Mouse (Mus musculus) limb, embryonic 13.5 days (tissue): Measurements from ENCODE around the gene Muc2. TPM values are rescaled to one million over a fixed set of nuclear protein-coding genes. Genes with fewer than 3 reads are reported as not detected.
"Not testable (repeated sequence)": the region's sequence is repeated elsewhere in the genome, so short reads cannot be mapped to it uniquely, and the experiment has no call there.

Experiments used
- ATAC-seq: fragments of 200-750 bp; cut with Nextera tagmentation; 2 replicates; pipeline ENCODE4 v1.8.0; 2017; ENCODE audit warnings: low read depth, moderate number of reproducible peaks, moderate TSS enrichment; ENCODE audit not compliant: low FRiP score
- H3K27ac ChIP-seq: fragments of 300-500 bp; sonication (generic); 2 replicates; pipeline ENCODE4 v1.5.1; 2015; ENCODE audit warnings: inconsistent platforms, mild to moderate bottlenecking, moderate library complexity
- H3K27me3 ChIP-seq: fragments of 300-500 bp; sonication (generic); 2 replicates; pipeline ENCODE4 v1.6.1; 2015; ENCODE audit warnings: mild to moderate bottlenecking, inconsistent platforms
- H3K36me3 ChIP-seq: fragments of 300-500 bp; sonication (generic); 2 replicates; pipeline ENCODE4 v1.6.1; 2015; ENCODE audit warnings: inconsistent platforms, mild to moderate bottlenecking, moderate library complexity
- H3K4me1 ChIP-seq: fragments of 300-500 bp; sonication (generic); 2 replicates; pipeline ENCODE4 v1.6.1; 2015; ENCODE audit warnings: inconsistent platforms
- H3K4me2 ChIP-seq: fragments of 300-500 bp; sonication (generic); replicated peaks from 2 replicates; pipeline ENCODE4 v1.6.1; 2015; ENCODE audit warnings: inconsistent platforms, mild to moderate bottlenecking, moderate library complexity
- H3K4me3 ChIP-seq: fragments of 300-500 bp; sonication (generic); 2 replicates; pipeline ENCODE4 v1.5.1; 2015; ENCODE audit warnings: moderate library complexity, mild to moderate bottlenecking, inconsistent platforms
- H3K9ac ChIP-seq: fragments of 300-500 bp; sonication (generic); 2 replicates; pipeline ENCODE4 v1.6.1; 2015; ENCODE audit warnings: mild to moderate bottlenecking, inconsistent platforms
- H3K9me3 ChIP-seq: fragments of 300-500 bp; sonication (generic); 2 replicates; pipeline ENCODE4 v1.6.1; 2016; ENCODE audit warnings: inconsistent platforms
- WGBS: fragments of 180-500 bp; shearing (Covaris S2); methylation state at CpG from one replicate; pipeline ENCODE4 v1.1.7; 2015; 5-methylcytosine and 5-hydroxymethylcytosine counted together
- polyA plus RNA-seq: library from polyadenylated mRNA; unstranded; fragments of >200 nt; fragmentation: Nextera tagmentation; extraction: Ambion mirVana; gene quantifications from 2 replicates; pipeline ENCODE4 v1.2.1, GENCODE M21; 2015

Gene Muc2
- polyA plus RNA-seq: 0.32 and 1.1 TPM in 2 replicates

- no peak for ATAC-seq
- Histone ChIP-seq H3K9ac (no peak within 1 kb of the TSS), H3K4me2 (no peak within 1 kb of the TSS), H3K27me3 (peaks cover 12% of the 10 kb centered on the region; the same call in 1 of the 2 replicates), H3K4me3 (no peak within 1 kb of the TSS), H3K9me3 (no peaks in the 10 kb centered on the region), H3K4me1 (peaks cover 8% of the 10 kb centered on the region), H3K36me3 (no peaks in the 10 kb centered on the region), H3K27ac (no peak within 1 kb of the TSS)
- WGBS: 86% methylated on average over 8 of the region's 8 CpGs
Observed at GRCm38 (mm10) chr7:141690040-141690439, at the start of gene Muc2. Gene Muc2, plus strand, starts transcription at chr7:141690340.

DNA sequence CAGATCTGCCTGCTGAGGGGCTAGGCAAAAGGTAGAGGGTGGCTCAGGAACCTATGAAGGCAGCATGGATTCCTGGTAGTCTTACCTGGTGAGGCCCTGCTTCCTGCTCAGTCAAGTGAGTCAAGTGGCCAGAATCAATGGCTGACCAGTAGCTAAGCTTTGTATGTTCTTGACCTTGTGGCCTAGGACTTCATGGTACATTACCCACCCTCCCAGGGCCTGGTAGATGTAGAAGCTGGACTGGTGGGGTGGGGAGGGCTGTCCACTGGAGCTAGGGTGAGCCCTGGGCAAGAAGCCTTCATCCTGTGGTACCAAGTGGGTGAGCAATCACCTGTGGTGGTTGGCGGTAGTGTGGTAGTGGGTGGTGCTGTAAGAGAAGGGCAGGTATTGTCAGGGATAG is 47.8 kb upstream of the Muc2 start:
- H3K9ac ChIP-seq: no peak overlapping the region
- no peak overlapping the region for H3K27ac ChIP-seq
- H3K4me2 ChIP-seq: no peak overlapping the region
- H3K4me1 ChIP-seq: no peaks in the 10 kb centered on the region
- 87% methylated on average over 1 of the region's 1 CpGs for WGBS
- H3K36me3 ChIP-seq: no peaks in the 10 kb centered on the region
- no peak overlapping the region for H3K4me3 ChIP-seq
- no peaks in the 10 kb centered on the region for H3K9me3 ChIP-seq
- no peak for ATAC-seq
- H3K27me3 ChIP-seq: no peaks in the 10 kb centered on the region

DNA sequence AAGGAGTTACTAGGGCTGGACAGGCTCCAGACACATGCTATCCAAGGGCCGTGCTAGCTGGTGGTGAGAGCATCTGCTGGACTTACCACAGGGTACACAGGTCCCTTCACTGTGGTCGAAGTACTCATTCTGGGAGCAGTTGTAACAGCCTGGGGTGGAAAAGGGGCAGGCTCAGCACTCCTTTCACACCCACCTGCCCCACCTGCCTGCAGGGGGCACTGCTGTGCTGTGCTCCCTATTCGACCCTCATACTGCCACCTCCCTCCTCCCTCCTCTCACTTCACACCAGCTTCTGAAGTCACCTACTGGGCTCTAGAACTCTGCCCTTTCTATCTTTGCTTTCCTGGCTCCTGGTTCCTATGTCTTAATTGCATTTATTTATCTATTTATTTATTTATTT is 47.0 kb upstream of the Muc2 start:
- no peak overlapping the region for H3K4me3 ChIP-seq
- WGBS: 29% methylated on average over 3 of the region's 3 CpGs
- no peak overlapping the region for H3K27ac ChIP-seq
- H3K27me3 ChIP-seq: no peaks in the 10 kb centered on the region
- no peak for ATAC-seq
- H3K4me1 ChIP-seq: no peaks in the 10 kb centered on the region
- no peaks in the 10 kb centered on the region for H3K36me3 ChIP-seq
- no peak overlapping the region for H3K4me2 ChIP-seq
- H3K9ac ChIP-seq: no peak overlapping the region
- no peaks in the 10 kb centered on the region for H3K9me3 ChIP-seq

DNA sequence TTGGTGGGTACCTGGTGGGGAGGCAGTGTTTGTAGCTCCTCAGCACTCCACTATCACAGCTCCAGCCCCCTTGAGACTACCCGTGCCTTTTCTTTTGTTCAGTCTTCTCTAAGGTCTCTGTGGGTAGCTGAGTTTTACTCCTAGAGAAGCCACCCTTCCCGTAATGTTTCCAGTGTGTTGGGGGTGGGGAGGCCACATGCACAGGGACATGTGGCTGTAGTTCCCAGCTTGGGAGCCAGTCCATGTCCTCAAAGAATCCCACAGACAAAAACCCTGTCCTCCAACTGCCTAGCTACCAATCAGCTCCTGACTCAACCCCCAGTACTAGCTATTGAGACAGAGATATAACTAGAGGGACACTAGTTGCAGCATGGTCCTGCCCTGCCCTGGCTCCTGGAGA is 43.1 kb upstream of the Muc2 start:
- WGBS: 78% methylated on average over 2 of the region's 2 CpGs
- Histone ChIP-seq H3K27me3 (no peaks in the 10 kb centered on the region), H3K4me1 (no peaks in the 10 kb centered on the region), H3K27ac (no peak overlapping the region), H3K9me3 (no peaks in the 10 kb centered on the region), H3K9ac (no peak overlapping the region), H3K4me2 (no peak overlapping the region), H3K36me3 (no peaks in the 10 kb centered on the region), H3K4me3 (no peak overlapping the region)
- ATAC-seq: no peak

- Histone ChIP-seq H3K27ac (no peak overlapping the region), H3K4me3 (no peak overlapping the region), H3K9me3 (no peaks in the 10 kb centered on the region), H3K9ac (no peak overlapping the region), H3K4me2 (no peak overlapping the region), H3K36me3 (no peaks in the 10 kb centered on the region), H3K4me1 (no peaks in the 10 kb centered on the region), H3K27me3 (no peaks in the 10 kb centered on the region)
- WGBS: 74% methylated on average over 11 of the region's 11 CpGs
- no peak for ATAC-seq
Observed at GRCm38 (mm10) chr7:141647815-141648214, 42.3 kb upstream of the Muc2 start.

DNA sequence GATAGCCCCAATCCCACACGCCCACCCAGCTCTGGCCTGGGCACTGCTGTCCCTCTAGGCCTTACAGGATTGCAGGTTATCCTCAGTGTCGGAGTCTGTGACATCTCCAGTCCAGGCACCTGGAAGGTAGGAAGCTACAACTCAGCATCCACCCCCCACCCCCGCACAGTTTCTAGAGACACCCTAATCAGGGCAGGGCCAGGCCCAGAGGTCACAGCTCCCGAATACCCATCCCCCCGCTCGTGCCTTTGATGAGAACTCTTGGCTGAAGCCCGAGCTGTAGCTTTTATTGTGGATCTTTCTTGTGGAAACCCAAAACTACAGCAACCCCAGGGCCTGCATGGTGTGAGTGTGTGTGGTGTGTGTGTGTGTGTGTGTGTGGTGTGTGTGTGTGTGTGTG is 37.9 kb upstream of the Muc2 start:
- Histone ChIP-seq H3K4me3 (no peak overlapping the region), H3K9me3 (no peaks in the 10 kb centered on the region), H3K27me3 (no peaks in the 10 kb centered on the region), H3K36me3 (no peaks in the 10 kb centered on the region), H3K4me1 (no peaks in the 10 kb centered on the region), H3K27ac (no peak overlapping the region), H3K9ac (no peak overlapping the region), H3K4me2 (no peak overlapping the region)
- no peak for ATAC-seq
- WGBS: 29% methylated on average over 7 of the region's 7 CpGs

DNA sequence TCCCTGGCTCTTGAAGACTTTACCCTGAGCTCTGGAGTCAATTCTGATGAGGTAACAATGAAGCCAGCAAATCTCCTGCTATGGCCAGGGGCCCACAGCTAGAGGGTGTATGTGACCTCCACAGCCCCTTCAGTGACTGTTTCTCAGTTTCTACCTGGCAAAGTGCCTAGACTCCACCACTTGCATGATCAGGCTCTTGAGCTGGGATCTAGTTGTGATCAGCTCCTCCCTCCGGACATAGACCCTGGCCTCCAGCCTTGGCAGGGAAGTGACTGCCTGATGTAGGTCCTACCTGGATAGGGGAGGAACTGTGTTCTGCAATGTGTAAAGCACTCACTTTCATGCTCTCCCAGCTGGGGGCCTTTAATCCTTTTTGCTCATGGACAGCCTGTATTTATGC is 29.8 kb upstream of the Muc2 start:
- H3K27ac ChIP-seq: no peak overlapping the region
- H3K27me3 ChIP-seq: 0 out of 2 replicates have a peak, but pooled peaks cover 3% of the 10 kb centered on the region
- no peak for ATAC-seq
- H3K9me3 ChIP-seq: no peaks in the 10 kb centered on the region
- H3K4me2 ChIP-seq: no peak overlapping the region
- 83% methylated on average over 1 of the region's 1 CpGs for WGBS
- no peaks in the 10 kb centered on the region for H3K4me1 ChIP-seq
- H3K36me3 ChIP-seq: no peaks in the 10 kb centered on the region
- H3K9ac ChIP-seq: no peak overlapping the region
- no peak overlapping the region for H3K4me3 ChIP-seq

DNA sequence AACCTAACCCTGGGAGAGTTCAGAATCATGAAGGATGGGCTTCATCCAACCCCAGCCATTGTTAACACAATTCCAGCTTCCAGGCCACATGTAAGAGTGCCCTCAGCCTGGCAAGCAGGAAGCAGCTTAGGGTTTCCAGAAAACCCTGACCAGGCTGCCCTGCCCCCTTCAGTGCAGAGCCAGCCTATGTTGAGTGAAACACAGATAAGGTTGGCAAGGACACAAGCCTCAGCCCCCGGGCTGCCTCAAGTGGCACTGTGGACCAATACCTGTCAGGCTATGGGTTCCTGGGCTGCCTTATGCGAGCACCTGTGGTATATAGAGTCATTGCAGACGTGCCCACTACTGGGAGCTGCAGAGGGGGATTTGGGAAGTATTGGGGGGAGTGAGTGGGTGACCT is 28.7 kb upstream of the Muc2 start:
- Histone ChIP-seq H3K27ac (no peak overlapping the region), H3K9me3 (no peaks in the 10 kb centered on the region), H3K4me1 (no peaks in the 10 kb centered on the region), H3K4me2 (no peak overlapping the region), H3K27me3 (0 out of 2 replicates have a peak, but pooled peaks cover 3% of the 10 kb centered on the region), H3K36me3 (no peaks in the 10 kb centered on the region), H3K4me3 (no peak overlapping the region), H3K9ac (no peak overlapping the region)
- no peak for ATAC-seq
- WGBS: 75% methylated on average over 3 of the region's 3 CpGs

DNA sequence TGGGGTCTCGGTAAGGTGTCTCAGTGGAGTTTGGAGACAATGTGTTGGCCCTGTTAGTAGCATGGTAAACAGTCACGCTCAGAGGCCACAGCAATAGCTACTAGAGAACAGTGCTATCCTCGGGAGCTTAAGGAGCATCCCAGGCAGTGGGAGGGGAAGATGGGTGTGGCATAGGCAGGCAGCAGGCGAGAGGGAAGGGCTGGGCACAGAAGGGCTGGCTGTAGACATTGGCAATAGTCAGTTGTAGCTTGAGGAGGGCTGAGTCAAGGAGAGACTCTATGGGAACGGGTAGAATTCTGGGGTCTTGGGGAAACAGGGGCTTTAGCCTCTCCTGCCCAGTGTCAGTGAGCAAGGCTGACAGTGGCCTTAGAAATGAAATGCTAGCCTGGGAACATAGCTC is 27.9 kb upstream of the Muc2 start:
- H3K9me3 ChIP-seq: no peaks in the 10 kb centered on the region
- no peak overlapping the region for H3K4me2 ChIP-seq
- no peak overlapping the region for H3K27ac ChIP-seq
- no peaks in the 10 kb centered on the region for H3K36me3 ChIP-seq
- H3K4me1 ChIP-seq: no peaks in the 10 kb centered on the region
- ATAC-seq: no peak
- 0 out of 2 replicates have a peak, but pooled peaks cover 3% of the 10 kb centered on the region for H3K27me3 ChIP-seq
- H3K4me3 ChIP-seq: no peak overlapping the region
- H3K9ac ChIP-seq: no peak overlapping the region
- WGBS: 66% methylated on average over 5 of the region's 5 CpGs

GRCm38 (mm10) chr7:141666190-141666589 is 23.9 kb upstream of the Muc2 start:
- no peak for ATAC-seq
- H3K9ac ChIP-seq: no peak overlapping the region
- no peak overlapping the region for H3K27ac ChIP-seq
- WGBS: 25% methylated on average over 4 of the region's 4 CpGs
- no peaks in the 10 kb centered on the region for H3K36me3 ChIP-seq
- H3K4me1 ChIP-seq: no peaks in the 10 kb centered on the region
- no peaks in the 10 kb centered on the region for H3K9me3 ChIP-seq
- H3K4me2 ChIP-seq: no peak overlapping the region
- 0 out of 2 replicates have a peak, but pooled peaks cover 3% of the 10 kb centered on the region for H3K27me3 ChIP-seq
- H3K4me3 ChIP-seq: no peak overlapping the region

DNA sequence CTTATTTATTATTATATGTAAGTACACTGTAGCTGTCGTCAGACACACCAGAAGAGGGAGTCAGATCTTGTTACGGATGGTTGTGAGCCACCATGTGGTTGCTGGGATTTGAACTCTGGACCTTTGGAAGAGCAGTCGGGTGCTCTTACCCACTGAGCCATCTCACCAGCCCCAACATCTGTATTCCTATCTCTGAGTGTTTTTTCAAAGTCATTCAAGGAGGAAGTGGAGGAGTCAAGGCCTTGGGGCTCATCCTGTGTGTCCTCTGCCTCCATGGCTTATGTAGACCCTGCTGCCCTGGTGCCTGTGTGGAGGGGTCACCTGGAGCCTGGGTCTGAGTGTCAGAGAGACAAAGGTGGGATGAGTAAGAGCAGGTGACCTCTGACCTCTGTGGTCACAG is 21.0 kb upstream of the Muc2 start:
- not testable (repeated sequence) for H3K27ac ChIP-seq, ATAC-seq, H3K4me3 ChIP-seq, H3K36me3 ChIP-seq, H3K9me3 ChIP-seq, H3K4me2 ChIP-seq, H3K27me3 ChIP-seq, H3K9ac ChIP-seq, H3K4me1 ChIP-seq
- 86% methylated on average over 3 of the region's 3 CpGs for WGBS

DNA sequence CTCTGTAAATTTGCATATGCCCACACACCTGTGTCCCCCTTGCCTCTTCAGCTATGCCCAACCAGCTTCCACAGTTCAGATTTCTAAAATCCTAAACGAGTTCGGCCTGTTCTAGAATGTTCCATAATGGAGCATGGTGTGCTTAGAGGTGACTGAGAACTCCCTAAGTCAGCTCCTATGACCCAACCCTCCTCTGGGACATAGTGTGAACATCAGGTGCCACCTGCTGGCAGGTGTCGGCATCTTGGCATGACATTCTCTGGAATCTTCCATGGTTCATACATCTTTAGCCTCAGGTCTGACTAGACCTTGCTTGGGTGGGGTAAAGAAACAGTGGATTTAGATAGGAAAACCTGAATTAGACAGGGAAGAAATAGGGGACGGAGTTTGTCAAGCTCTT is 19.1 kb upstream of the Muc2 start:
- no peak for ATAC-seq
- Histone ChIP-seq H3K27ac (no peak overlapping the region), H3K4me2 (no peak overlapping the region), H3K27me3 (no peaks in the 10 kb centered on the region), H3K9me3 (no peaks in the 10 kb centered on the region), H3K36me3 (no peaks in the 10 kb centered on the region), H3K9ac (no peak overlapping the region), H3K4me1 (no peaks in the 10 kb centered on the region), H3K4me3 (no peak overlapping the region)
- WGBS: 79% methylated on average over 4 of the region's 4 CpGs

DNA sequence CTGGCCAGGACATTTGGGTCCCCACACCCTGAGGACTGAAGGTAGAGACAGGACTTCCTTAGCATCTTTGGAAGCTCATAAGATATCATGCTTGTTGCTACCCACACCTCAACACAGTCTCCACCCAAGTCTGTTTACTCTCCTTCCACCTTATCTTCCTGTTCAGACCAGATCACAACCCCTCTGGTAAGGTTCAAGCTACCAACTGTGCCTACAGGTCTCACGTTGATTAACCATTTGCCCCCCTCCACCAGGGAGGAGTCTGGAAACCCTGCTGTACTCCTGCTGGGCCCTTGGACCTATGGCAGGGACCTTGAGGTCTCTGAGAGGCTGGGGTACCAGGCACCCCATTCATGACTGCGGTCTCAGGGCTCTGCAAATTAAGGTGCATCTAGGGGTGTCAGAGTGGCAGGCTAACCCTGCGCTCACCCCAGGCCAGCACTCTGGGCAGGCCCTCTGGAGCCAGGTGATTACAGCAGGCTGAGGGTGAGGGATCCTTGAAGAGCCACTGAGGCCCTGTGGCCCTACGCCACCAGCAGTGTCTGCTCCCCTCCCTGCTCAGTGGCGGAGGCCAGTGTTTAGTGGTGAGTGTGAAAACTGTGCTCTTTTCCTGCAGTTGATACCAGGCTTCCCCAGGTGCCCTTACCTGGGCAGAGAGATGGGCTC is 18.4 kb upstream of the Muc2 start:
- WGBS: 78% methylated on average over 5 of the region's 5 CpGs
- no peak overlapping the region for H3K4me3 ChIP-seq
- no peak overlapping the region for H3K4me2 ChIP-seq
- H3K9ac ChIP-seq: no peak overlapping the region
- H3K27me3 ChIP-seq: no peaks in the 10 kb centered on the region
- no peak for ATAC-seq
- H3K36me3 ChIP-seq: no peaks in the 10 kb centered on the region
- no peaks in the 10 kb centered on the region for H3K9me3 ChIP-seq
- no peaks in the 10 kb centered on the region for H3K4me1 ChIP-seq
- no peak overlapping the region for H3K27ac ChIP-seq
